Mouse (Mus musculus) ES-E14 (cell line): ENCODE data around the gene Gucy1a1. TPM values are rescaled to one million over a fixed set of nuclear protein-coding genes. Genes with fewer than 3 reads are reported as not detected.

Source experiments
- DNase-seq: peaks from one replicate; pipeline ENCODE4 v3.0.0-alpha.2; 2013; ENCODE audit warnings: low read depth, low spot score
- H3K27ac ChIP-seq: 2 replicates; pipeline ENCODE4 v1.5.1; 2012; ENCODE audit warnings: low read depth, mild to moderate bottlenecking, low read length, moderate library complexity, mixed read lengths; ENCODE audit not compliant: poor library complexity, insufficient read depth, severe bottlenecking
- H3K36me3 ChIP-seq: 2 replicates; pipeline ENCODE4 v1.6.1; 2012; ENCODE audit warnings: mild to moderate bottlenecking, low read length, moderate library complexity, mixed read lengths; ENCODE audit not compliant: control insufficient read depth, poor library complexity, insufficient read depth, severe bottlenecking
- H3K4me1 ChIP-seq, 2 experiments: fragments of 150-350 bp in 1 of 2; sonication (generic) in 1 of 2; 2 replicates each; pipeline ENCODE4 v1.6.1; 2012; ENCODE audit warnings: low read length in 2 of 2, mild to moderate bottlenecking in 1 of 2, mixed read lengths in 1 of 2; ENCODE audit not compliant: control insufficient read depth in 2 of 2, insufficient read depth in 2 of 2, poor library complexity in 1 of 2
- H3K4me3 ChIP-seq, 2 experiments: fragments of 150-350 bp in 1 of 2; sonication (generic) in 1 of 2; 2 replicates each; pipeline ENCODE4 v1.5.1; 2012; ENCODE audit warnings: low read length in 2 of 2, low read depth in 1 of 2, mild to moderate bottlenecking in 1 of 2, mixed read lengths in 1 of 2; ENCODE audit not compliant: insufficient read depth in 1 of 2, poor library complexity in 1 of 2, severe bottlenecking in 1 of 2
- H3K9ac ChIP-seq: 2 replicates; pipeline ENCODE4 v1.6.1; 2012; ENCODE audit warnings: low read depth, mild to moderate bottlenecking, low read length, mixed read lengths; ENCODE audit not compliant: poor library complexity, insufficient read depth, severe bottlenecking
- H3K9me3 ChIP-seq: fragments of 150-350 bp; sonication (generic); 2 replicates; pipeline ENCODE4 v1.6.1; 2012; ENCODE audit warnings: low read depth, mild to moderate bottlenecking, low read length; ENCODE audit not compliant: control insufficient read depth, insufficient read depth
- CHD2 ChIP-seq: IDR thresholded peaks from 2 replicates; pipeline ENCODE4 v1.6.1; 2014; ENCODE audit warnings: mild to moderate bottlenecking, low read depth, low read length, inconsistent platforms
- HCFC1 ChIP-seq: IDR thresholded peaks from 2 replicates; pipeline ENCODE4 v1.6.1; 2012; ENCODE audit warnings: low read length, inconsistent platforms, borderline replicate concordance; ENCODE audit not compliant: insufficient read depth
- MAFK ChIP-seq: IDR thresholded peaks from 2 replicates; pipeline ENCODE4 v1.6.1; 2014; ENCODE audit warnings: mild to moderate bottlenecking, low read depth, low read length, inconsistent platforms; ENCODE audit not compliant: insufficient read depth
- ZC3H11A ChIP-seq: IDR thresholded peaks from 2 replicates; pipeline ENCODE4 v1.6.1; 2012; ENCODE audit warnings: low read depth, mild to moderate bottlenecking, inconsistent platforms, low read length, borderline replicate concordance
- ZNF384 ChIP-seq: IDR thresholded peaks from 2 replicates; pipeline ENCODE4 v1.6.1; 2012; ENCODE audit warnings: low read depth, low read length, inconsistent platforms
- in situ Hi-C, 2 experiments: fragments of 600-800 bp; cut with MboI; formaldehyde crosslinking; loops; one replicate each; pipeline ENCODE4 v1.15.1; 2025; ENCODE audit warnings: low sequenced_read_pairs in 2 of 2, inconsistent platforms in 1 of 2; ENCODE audit not compliant: unreplicated experiment in 2 of 2
- total RNA-seq: library from RNA; depleted of rRNA; stranded (reverse); fragments of 300-350 nt; gene quantifications from 2 replicates; pipeline ENCODE4 v1.2.3, GENCODE M21; 2012

Gucy1a1 gene
- total RNA-seq, 1 experiment = 0.04 TPM

- H3K9ac ChIP-seq = no peak overlapping the region
- H3K4me3 ChIP-seq = no peak overlapping the region
- no peaks in the 10 kb centered on the region for H3K36me3 ChIP-seq
- no peak overlapping the region for H3K27ac ChIP-seq
- H3K9me3 ChIP-seq = no peaks in the 10 kb centered on the region
- H3K4me1 ChIP-seq = no peaks in the 10 kb centered on the region
- in situ Hi-C loops = loop anchor here in 1 of 2 experiments (25.0 kb wide), 1 partner anchor 280 kb away; no protein-coding TSS in a partner anchor
- no peak for DNase-seq
- TF ChIP-seq HCFC1 (no peak), CHD2 (no peak), MAFK (no peak), ZC3H11A (no peak), ZNF384 (no peak)
Observed at GRCm38 (mm10) chr3:82057201-82057600, 88.4 kb downstream of the Gucy1a1 start.

GRCm38 (mm10) chr3:82054283-82054974, 91.2 kb downstream of the Gucy1a1 start:
- Histone ChIP-seq H3K9me3 (no peaks in the 10 kb centered on the region), H3K27ac (no peak overlapping the region), H3K36me3 (no peaks in the 10 kb centered on the region), H3K9ac (no peak overlapping the region), H3K4me3 (no peak overlapping the region), H3K4me1 (no peaks in the 10 kb centered on the region)
- in situ Hi-C loops = loop anchor here in 1 of 2 experiments (25.0 kb wide), 1 partner anchor 283 kb away; no protein-coding TSS in a partner anchor
- TF ChIP-seq CHD2 (no peak), ZNF384 (no peak), MAFK (no peak), HCFC1 (no peak), ZC3H11A (no peak)
- DNase-seq = no peak

GRCm38 (mm10) chr3:82052029-82052428, 93.6 kb downstream of the Gucy1a1 start:
- no peak for TF ChIP-seq HCFC1
- TF ChIP-seq ZC3H11A = no peak
- TF ChIP-seq MAFK = no peak
- no peak for TF ChIP-seq ZNF384
- no peak for TF ChIP-seq CHD2
- H3K4me1 ChIP-seq = no peaks in the 10 kb centered on the region
- no peak overlapping the region for H3K9ac ChIP-seq
- no peaks in the 10 kb centered on the region for H3K36me3 ChIP-seq
- no peak overlapping the region for H3K4me3 ChIP-seq
- H3K9me3 ChIP-seq = no peaks in the 10 kb centered on the region
- in situ Hi-C loops = loop anchor here in 1 of 2 experiments (25.0 kb wide), 1 partner anchor 285 kb away; no protein-coding TSS in a partner anchor
- DNase-seq = no peak
- H3K27ac ChIP-seq = no peak overlapping the region

GRCm38 (mm10) chr3:82051468-82051867, 94.1 kb downstream of the Gucy1a1 start:
- H3K36me3 ChIP-seq = no peaks in the 10 kb centered on the region
- H3K27ac ChIP-seq = no peak overlapping the region

More at GRCm38 (mm10) chr3:82051468-82051867, 94.1 kb downstream of the Gucy1a1 start:
- Histone ChIP-seq H3K4me1 (no peaks in the 10 kb centered on the region), H3K9ac (no peak overlapping the region), H3K4me3 (no peak overlapping the region), H3K9me3 (no peaks in the 10 kb centered on the region)
- in situ Hi-C loops = loop anchor here in 1 of 2 experiments (25.0 kb wide), 1 partner anchor 286 kb away; no protein-coding TSS in a partner anchor
- no peak for DNase-seq
- no peak for TF ChIP-seq HCFC1
- TF ChIP-seq ZC3H11A = no peak
